Mouse (Mus musculus): ENCODE measurements around the gene 1700012P22Rik. TPM values are rescaled to one million over a fixed set of nuclear protein-coding genes. Genes with fewer than 3 reads are reported as not detected.

The 1700012P22Rik gene
- not detected in 2 replicates for polyA plus RNA-seq (2012; rRNA removed)

DNA sequence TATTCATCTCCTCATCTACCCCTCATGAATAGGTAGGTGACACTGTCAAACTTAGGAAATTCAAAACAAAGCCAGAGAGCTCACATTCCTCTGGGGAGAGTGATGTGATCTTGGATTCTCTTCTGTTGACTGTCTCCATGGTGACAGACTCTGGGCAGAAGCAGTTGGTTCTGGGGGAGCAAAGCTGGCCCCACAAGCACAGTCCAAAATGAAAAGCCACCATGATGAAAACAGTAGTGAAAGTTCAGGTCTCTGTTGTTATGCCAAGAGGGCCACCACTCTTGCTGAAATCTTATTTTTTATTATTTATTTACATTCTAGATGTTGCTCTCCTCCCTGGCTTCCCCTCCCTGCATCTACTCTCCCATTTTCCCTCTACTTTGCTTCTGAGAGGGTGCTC lies at the start of gene 1700012P22Rik:
Gene 1700012P22Rik, minus strand, starts transcription at position 101 of the 400 bp plus-strand sequence.
- no peak for DNase-seq
- H3K27ac ChIP-seq (ENCODE audit: insufficient read depth, low read length), result no peak within 1 kb of the TSS

DNA sequence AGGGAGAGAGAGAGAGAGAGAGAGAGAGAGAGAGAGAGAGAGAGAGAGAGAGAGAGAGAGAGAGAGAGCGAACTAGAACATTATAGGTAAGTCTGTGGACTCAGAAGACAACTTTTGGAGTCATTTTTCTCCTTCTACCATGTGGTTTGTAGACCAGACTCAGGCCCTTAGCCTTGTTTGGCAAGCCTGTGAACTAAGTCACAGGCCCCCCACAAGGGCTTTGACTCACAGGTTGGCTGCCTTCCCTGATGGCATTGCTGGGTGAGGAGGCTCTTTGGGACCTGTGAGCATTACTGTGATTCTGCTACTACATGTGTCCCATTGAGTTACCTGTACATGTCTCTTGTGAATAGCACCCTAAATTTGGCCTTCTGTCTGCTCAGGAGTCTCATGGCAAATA lies 29.5 kb upstream of the 1700012P22Rik start:
- H3K27me3 ChIP-seq (ENCODE audit: control insufficient read depth, insufficient read depth, low read length), result no peaks in the 10 kb centered on the region
- no peak for TF ChIP-seq POLR2A (IDR thresholded peaks at IDR 0.05; ENCODE audit: borderline replicate concordance, insufficient read depth, low read length)
- no peak for TF ChIP-seq CTCF (IDR thresholded peaks at IDR 0.05; ENCODE audit: borderline replicate concordance, insufficient read depth, low read depth, low read length)
- no peak overlapping the region for H3K27ac ChIP-seq (ENCODE audit: insufficient read depth, low read length)
- no peak overlapping the region for H3K4me3 ChIP-seq (replicated peaks; ENCODE audit: insufficient read depth, low read depth, low read length)
- no peak for DNase-seq
- 44% methylated on average over 1 of the region's 1 CpGs for WGBS
- no peaks in the 10 kb centered on the region for H3K4me1 ChIP-seq (ENCODE audit: control insufficient read depth, insufficient read depth, low read length)

More for the DNA sequence above, at the start of gene 1700012P22Rik:
- Histone ChIP-seq H3K4me3 (replicated peaks; ENCODE audit: insufficient read depth, low read depth, low read length) (no peak within 1 kb of the TSS), H3K27me3 (ENCODE audit: control insufficient read depth, insufficient read depth, low read length) (no peaks in the 10 kb centered on the region), H3K4me1 (ENCODE audit: control insufficient read depth, insufficient read depth, low read length) (no peaks in the 10 kb centered on the region)
- TF ChIP-seq CTCF (IDR thresholded peaks at IDR 0.05; ENCODE audit: borderline replicate concordance, insufficient read depth, low read depth, low read length), result no peak
- no peak for TF ChIP-seq POLR2A (IDR thresholded peaks at IDR 0.05; ENCODE audit: borderline replicate concordance, insufficient read depth, low read length)

DNA sequence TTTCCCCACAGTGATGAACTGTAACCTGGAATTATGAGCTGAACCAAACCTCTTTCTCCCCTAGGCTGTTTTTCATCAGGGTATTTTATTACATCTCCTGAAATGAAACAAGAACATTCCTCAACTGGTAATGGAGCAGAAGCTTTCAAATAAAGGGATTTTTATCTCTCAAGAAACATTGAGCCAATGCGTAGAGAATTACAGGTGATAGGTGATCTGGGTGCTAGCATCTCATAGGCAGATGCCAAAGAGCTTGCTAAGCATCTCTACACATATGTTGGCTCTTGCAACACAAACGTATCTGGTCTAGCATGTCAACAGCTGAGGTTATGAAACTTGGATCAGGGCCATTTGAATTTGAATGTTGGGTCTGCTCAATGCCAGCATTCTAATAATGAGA lies 26.6 kb upstream of the 1700012P22Rik start:
- 68% methylated on average over 2 of the region's 2 CpGs for WGBS
- TF ChIP-seq POLR2A (IDR thresholded peaks at IDR 0.05; ENCODE audit: borderline replicate concordance, insufficient read depth, low read length) (no peak), CTCF (IDR thresholded peaks at IDR 0.05; ENCODE audit: borderline replicate concordance, insufficient read depth, low read depth, low read length) (no peak)
- no peak overlapping the region for H3K27ac ChIP-seq (ENCODE audit: insufficient read depth, low read length)
- DNase-seq, result no peak
- H3K27me3 ChIP-seq (ENCODE audit: control insufficient read depth, insufficient read depth, low read length), result no peaks in the 10 kb centered on the region
- no peaks in the 10 kb centered on the region for H3K4me1 ChIP-seq (ENCODE audit: control insufficient read depth, insufficient read depth, low read length)
- H3K4me3 ChIP-seq (replicated peaks; ENCODE audit: insufficient read depth, low read depth, low read length), result no peak overlapping the region

DNA sequence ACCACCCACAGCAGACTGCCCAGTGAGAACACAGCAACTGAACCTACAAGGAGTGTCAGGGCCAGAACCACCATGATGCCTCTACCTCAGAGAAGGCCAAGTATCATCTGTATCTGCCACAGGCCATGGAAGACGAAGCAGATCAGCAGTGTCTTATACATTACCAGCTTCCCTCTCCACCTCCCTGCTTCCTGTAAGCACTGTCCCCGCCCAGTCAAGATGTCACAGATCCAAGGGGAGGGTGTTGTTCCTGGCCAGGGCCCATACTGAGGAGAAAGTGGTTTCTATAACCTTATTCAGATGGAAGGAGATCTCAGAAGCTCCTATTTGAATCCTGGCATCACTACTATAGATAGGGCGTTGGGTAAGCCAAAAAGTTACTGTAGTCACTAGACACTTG lies 25.1 kb upstream of the 1700012P22Rik start, which contains the start of gene Aadacl3:
Gene Aadacl3, minus strand, starts transcription at position 101 of the 400 bp plus-strand sequence.
- H3K4me3 ChIP-seq (replicated peaks; ENCODE audit: insufficient read depth, low read depth, low read length), result no peak within 1 kb of the TSS
- H3K27ac ChIP-seq (ENCODE audit: insufficient read depth, low read length), result no peak within 1 kb of the TSS
- no peak for TF ChIP-seq POLR2A (IDR thresholded peaks at IDR 0.05; ENCODE audit: borderline replicate concordance, insufficient read depth, low read length)
- no peak for TF ChIP-seq CTCF (IDR thresholded peaks at IDR 0.05; ENCODE audit: borderline replicate concordance, insufficient read depth, low read depth, low read length)
- H3K27me3 ChIP-seq (ENCODE audit: control insufficient read depth, insufficient read depth, low read length), result no peaks in the 10 kb centered on the region
- no peaks in the 10 kb centered on the region for H3K4me1 ChIP-seq (ENCODE audit: control insufficient read depth, insufficient read depth, low read length)
- WGBS, result 44% methylated on average over 3 of the region's 3 CpGs
- DNase-seq, result no peak

DNA sequence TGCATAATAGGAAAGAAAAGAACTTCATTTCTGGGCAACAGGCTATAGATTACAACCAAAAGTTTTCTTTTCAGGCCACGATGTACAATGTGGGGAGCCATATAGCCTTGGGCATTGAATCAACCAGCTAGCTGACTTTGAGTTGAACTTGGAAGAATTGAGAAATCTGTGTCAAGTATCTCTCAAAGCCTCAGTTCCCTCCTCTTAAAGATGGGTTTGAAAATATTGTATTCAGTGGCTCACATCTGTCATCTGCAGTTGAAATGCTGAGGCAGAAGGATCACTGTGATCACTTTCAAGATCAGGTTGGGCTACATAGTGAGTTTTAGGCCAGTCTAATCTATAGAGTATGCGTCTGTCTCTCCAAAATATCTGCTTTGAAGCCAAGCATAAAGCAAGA lies 14.6 kb upstream of the 1700012P22Rik start, which contains the start of gene Gm9944:
Gene Gm9944, minus strand, starts transcription at position 101 of the 400 bp plus-strand sequence.
- no peak for DNase-seq
- no peaks in the 10 kb centered on the region for H3K4me1 ChIP-seq (ENCODE audit: control insufficient read depth, insufficient read depth, low read length)
- WGBS, result 50% methylated on average over 2 of the region's 2 CpGs
- TF ChIP-seq CTCF (IDR thresholded peaks at IDR 0.05; ENCODE audit: borderline replicate concordance, insufficient read depth, low read depth, low read length) (no peak), POLR2A (IDR thresholded peaks at IDR 0.05; ENCODE audit: borderline replicate concordance, insufficient read depth, low read length) (no peak)
- no peak within 1 kb of the TSS for H3K27ac ChIP-seq (ENCODE audit: insufficient read depth, low read length)
- no peaks in the 10 kb centered on the region for H3K27me3 ChIP-seq (ENCODE audit: control insufficient read depth, insufficient read depth, low read length)
- H3K4me3 ChIP-seq (replicated peaks; ENCODE audit: insufficient read depth, low read depth, low read length), result no peak within 1 kb of the TSS

DNA sequence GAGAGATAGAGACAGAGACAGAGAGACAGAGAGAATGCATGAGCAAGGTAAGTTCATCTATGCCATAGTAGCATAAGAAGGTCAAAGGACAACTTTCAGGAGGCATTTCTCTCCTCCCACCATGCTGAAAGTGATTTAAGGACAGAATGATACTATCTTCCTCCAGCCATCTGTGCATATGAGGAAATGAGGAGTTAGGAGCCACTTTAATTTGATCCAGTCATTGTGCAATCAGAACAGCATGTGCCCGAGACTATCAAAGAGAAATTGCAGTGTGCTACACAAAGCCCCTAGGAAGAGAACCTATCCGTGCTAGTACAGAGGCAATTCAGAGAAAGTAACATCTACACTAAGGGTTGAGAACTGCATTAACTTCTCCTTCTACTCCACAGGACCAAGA lies 10.0 kb upstream of the 1700012P22Rik start:
- no peaks in the 10 kb centered on the region for H3K4me1 ChIP-seq (ENCODE audit: control insufficient read depth, insufficient read depth, low read length)
- no peak overlapping the region for H3K27ac ChIP-seq (ENCODE audit: insufficient read depth, low read length)
- H3K4me3 ChIP-seq (replicated peaks; ENCODE audit: insufficient read depth, low read depth, low read length), result no peak overlapping the region
- no peaks in the 10 kb centered on the region for H3K27me3 ChIP-seq (ENCODE audit: control insufficient read depth, insufficient read depth, low read length)
- WGBS, result 84% methylated on average over 2 of the region's 2 CpGs
- no peak for TF ChIP-seq POLR2A (IDR thresholded peaks at IDR 0.05; ENCODE audit: borderline replicate concordance, insufficient read depth, low read length)
- TF ChIP-seq CTCF (IDR thresholded peaks at IDR 0.05; ENCODE audit: borderline replicate concordance, insufficient read depth, low read depth, low read length), result no peak
- DNase-seq, result no peak

DNA sequence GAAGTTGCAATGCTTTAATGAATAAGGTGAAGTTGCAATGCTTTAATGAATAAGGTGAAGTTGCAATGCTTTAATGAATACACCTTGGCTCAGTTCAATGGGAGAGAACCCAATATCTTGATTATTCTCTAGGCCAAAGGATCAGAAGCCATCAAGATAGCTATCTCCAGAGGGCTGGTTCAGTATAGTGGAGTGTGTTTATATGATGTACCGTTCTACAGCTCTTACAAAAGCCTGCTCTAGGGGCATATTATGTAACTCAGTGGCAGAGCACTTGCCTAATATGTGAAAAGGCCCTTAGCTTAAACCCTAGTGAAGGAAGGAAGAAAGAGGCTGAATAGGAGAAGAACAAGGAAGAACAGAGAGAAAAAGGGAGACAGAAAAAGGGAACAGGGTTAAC lies 3.0 kb upstream of the 1700012P22Rik start:
- WGBS, result 76% methylated on average over 1 of the region's 1 CpGs

DNA sequence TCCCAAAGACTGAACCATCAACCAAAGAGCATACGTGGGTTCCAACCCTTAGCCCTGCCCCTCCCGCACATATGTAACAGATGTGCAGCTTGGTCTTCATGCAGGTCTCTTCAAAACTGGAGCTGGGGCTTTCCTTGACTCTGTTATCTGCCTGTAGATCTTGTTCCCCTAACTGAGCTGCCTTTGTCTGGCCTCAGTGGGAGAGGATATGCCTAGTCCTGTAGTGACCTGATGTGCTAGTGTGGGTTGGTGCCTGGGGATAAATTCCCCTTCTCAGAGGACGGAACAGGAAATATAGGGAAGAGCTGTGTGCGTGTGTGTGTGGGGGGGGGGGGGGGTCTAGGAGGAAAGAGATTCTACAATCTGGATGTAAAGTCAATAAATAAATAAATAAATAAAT lies 2.5 kb upstream of the 1700012P22Rik start:
- TF ChIP-seq CTCF (IDR thresholded peaks at IDR 0.05; ENCODE audit: borderline replicate concordance, insufficient read depth, low read depth, low read length) (no peak), POLR2A (IDR thresholded peaks at IDR 0.05; ENCODE audit: borderline replicate concordance, insufficient read depth, low read length) (no peak)
- Histone ChIP-seq H3K4me3 (replicated peaks; ENCODE audit: insufficient read depth, low read depth, low read length) (no peak overlapping the region), H3K27ac (ENCODE audit: insufficient read depth, low read length) (no peak overlapping the region), H3K4me1 (ENCODE audit: control insufficient read depth, insufficient read depth, low read length) (no peaks in the 10 kb centered on the region), H3K27me3 (ENCODE audit: control insufficient read depth, insufficient read depth, low read length) (no peaks in the 10 kb centered on the region)
- DNase-seq, result no peak
- 85% methylated on average over 4 of the region's 4 CpGs for WGBS

More for the DNA sequence above, 3.0 kb upstream of the 1700012P22Rik start:
- no peaks in the 10 kb centered on the region for H3K4me1 ChIP-seq (ENCODE audit: control insufficient read depth, insufficient read depth, low read length)
- no peak overlapping the region for H3K27ac ChIP-seq (ENCODE audit: insufficient read depth, low read length)
- TF ChIP-seq CTCF (IDR thresholded peaks at IDR 0.05; ENCODE audit: borderline replicate concordance, insufficient read depth, low read depth, low read length) (no peak), POLR2A (IDR thresholded peaks at IDR 0.05; ENCODE audit: borderline replicate concordance, insufficient read depth, low read length) (no peak)
- H3K4me3 ChIP-seq (replicated peaks; ENCODE audit: insufficient read depth, low read depth, low read length), result no peak overlapping the region
- DNase-seq, result no peak
- H3K27me3 ChIP-seq (ENCODE audit: control insufficient read depth, insufficient read depth, low read length), result no peaks in the 10 kb centered on the region

Measured in cerebellum, adult 2 months (tissue).